Mouse (Mus musculus) 3T3-L1 (cell line): ENCODE results near the gene Btbd16.

Experiments
- DNase-seq: peaks from one replicate; pipeline ENCODE4 v3.0.0-alpha.2; 2015; ENCODE audit warnings: low read depth, low spot score

Gene Btbd16

GRCm38 (mm10) chr7:130770707-130771106 lies 3.2 kb upstream of the Btbd16 start:
- DNase-seq, result peak; percentile 89

- DNase-seq, result peak; percentile 64
Observed at GRCm38 (mm10) chr7:130773171-130773830, 568 bp upstream of the Btbd16 start.

- DNase-seq, result no peak
Observed at GRCm38 (mm10) chr7:130780866-130781419, 7.1 kb downstream of the Btbd16 start.

- peak; percentile 70 for DNase-seq
Observed at GRCm38 (mm10) chr7:130782501-130783050, 8.7 kb downstream of the Btbd16 start.

GRCm38 (mm10) chr7:130785923-130786575 lies 12.2 kb downstream of the Btbd16 start:
- no peak for DNase-seq

GRCm38 (mm10) chr7:130786708-130787107 lies 12.8 kb downstream of the Btbd16 start:
- DNase-seq, result no peak

- DNase-seq, result no peak
Observed at GRCm38 (mm10) chr7:130787537-130787936, 13.7 kb downstream of the Btbd16 start.

- DNase-seq, result no peak
Observed at GRCm38 (mm10) chr7:130788950-130789349, 15.1 kb downstream of the Btbd16 start.

GRCm38 (mm10) chr7:130789456-130789855 lies 15.6 kb downstream of the Btbd16 start:
- DNase-seq, result no peak

- DNase-seq, result peak; percentile 64
Observed at GRCm38 (mm10) chr7:130793671-130794070, 19.8 kb downstream of the Btbd16 start.

- no peak for DNase-seq
Observed at GRCm38 (mm10) chr7:130796786-130797185, 22.9 kb downstream of the Btbd16 start.

- no peak for DNase-seq
Observed at GRCm38 (mm10) chr7:130797524-130797923, 23.7 kb downstream of the Btbd16 start.

GRCm38 (mm10) chr7:130799418-130799817 lies 25.5 kb downstream of the Btbd16 start:
- no peak for DNase-seq

GRCm38 (mm10) chr7:130800681-130801080 lies 26.8 kb downstream of the Btbd16 start:
- no peak for DNase-seq

GRCm38 (mm10) chr7:130801811-130802210 lies 27.9 kb downstream of the Btbd16 start:
- no peak for DNase-seq

- DNase-seq, result no peak
Observed at GRCm38 (mm10) chr7:130803251-130803825, 29.5 kb downstream of the Btbd16 start.

GRCm38 (mm10) chr7:130804991-130805390 lies 31.1 kb downstream of the Btbd16 start:
- DNase-seq, result no peak

GRCm38 (mm10) chr7:130807749-130808148 lies 33.9 kb downstream of the Btbd16 start:
- DNase-seq, result peak; percentile 93

GRCm38 (mm10) chr7:130808694-130809093 lies 34.8 kb downstream of the Btbd16 start:
- DNase-seq, result no peak

GRCm38 (mm10) chr7:130810238-130810637 lies 36.4 kb downstream of the Btbd16 start:
- DNase-seq, result no peak

GRCm38 (mm10) chr7:130812407-130812806 lies 38.5 kb downstream of the Btbd16 start:
- no peak for DNase-seq

GRCm38 (mm10) chr7:130815601-130816000 lies 41.7 kb downstream of the Btbd16 start:
- no peak for DNase-seq
